In genomic region chr19:10040866-10041387, GRCm38 (mm10) we compare ENCODE assay signal across 8 mouse cellular contexts. TPM values are rescaled to one million over a fixed set of nuclear protein-coding genes. Genes with fewer than 3 reads are reported as not detected.
A peak's percentile ranks its signal among the peaks of the same experiment; 100 is the strongest.
DNase-seq lines count a peak whose midpoint lies in the region; ATAC-seq and TF ChIP-seq lines count a peak whose summit lies in the region.

No protein-coding gene starts in this region.

- H3K27ac ChIP-seq in heart, adult 2 months = peak overlapping the region; percentile 90
- no peak overlapping the region for H3K27ac ChIP-seq in ES-E14 (ENCODE audit: insufficient read depth, low read depth, low read length, poor library complexity, severe bottlenecking)
- H3K27ac ChIP-seq in liver, embryonic 11.5 days (ENCODE audit: low read depth, low read length) = no peak overlapping the region

- H3K9ac ChIP-seq in heart, adult 2 months (ENCODE audit: low read depth, low read length) = peak overlapping the region; percentile 41
- H3K9ac ChIP-seq in ES-E14 (ENCODE audit: insufficient read depth, low read depth, low read length, poor library complexity, severe bottlenecking) = peak overlapping the region; percentile 33; the same call in 1 of the 2 replicates
- peak overlapping the region; percentile 67 for H3K9ac ChIP-seq in liver, embryonic 11.5 days (ENCODE audit: low read depth, low read length)

- in situ Hi-C loops in ES-E14 (cut with MboI; ENCODE audit: low sequenced_read_pairs in 2 of 2, unreplicated experiment in 2 of 2) = no loop called here

- TF ChIP-seq EP300 in heart, adult 2 months (IDR thresholded peaks at IDR 0.05; ENCODE audit: insufficient read depth, low read depth, low read length) = no peak

- no peaks in the 10 kb centered on the region for H3K27me3 ChIP-seq in heart, adult 2 months (ENCODE audit: control insufficient read depth, insufficient read depth, low read length)
- H3K27me3 ChIP-seq in erythroblast, embryonic 14.5 days (ENCODE audit: control insufficient read depth) = no peaks in the 10 kb centered on the region
- no peaks in the 10 kb centered on the region; the same call in 1 of the 2 replicates for H3K27me3 ChIP-seq in liver, embryonic 11.5 days (replicated peaks; ENCODE audit: control insufficient read depth, insufficient read depth, low read length)

- no peaks in the 10 kb centered on the region for H3K9me3 ChIP-seq in ES-E14 (ENCODE audit: control insufficient read depth, insufficient read depth, low read depth, low read length)
- no peaks in the 10 kb centered on the region for H3K9me3 ChIP-seq in erythroblast, embryonic 14.5 days (ENCODE audit: control insufficient read depth, low read length)
- H3K9me3 ChIP-seq in liver, embryonic 11.5 days (ENCODE audit: control insufficient read depth, low read length) = no peaks in the 10 kb centered on the region

- 19% methylated on average over 20 of the region's 20 CpGs for WGBS in heart, adult 2 months
- 9% methylated on average over 18 of the region's 20 CpGs for WGBS in liver, embryonic 11.5 days

- H3K4me1 ChIP-seq in heart, adult 2 months (ENCODE audit: control insufficient read depth, insufficient read depth, low read length) = peaks cover 17% of the 10 kb centered on the region
- no peaks in the 10 kb centered on the region; a peak in 1 of 4 replicates for H3K4me1 ChIP-seq in ES-E14 (ENCODE audit: control insufficient read depth in 2 of 2, insufficient read depth in 2 of 2, low read length in 2 of 2, poor library complexity in 1 of 2)
- H3K4me1 ChIP-seq in erythroblast, embryonic 14.5 days (ENCODE audit: control insufficient read depth) = peaks cover 80% of the 10 kb centered on the region
- peaks cover 24% of the 10 kb centered on the region for H3K4me1 ChIP-seq in liver, embryonic 11.5 days (replicated peaks; ENCODE audit: control insufficient read depth, insufficient read depth, low read length)

- H3K79me2 ChIP-seq in heart, adult 2 months (replicated peaks; ENCODE audit: control insufficient read depth, insufficient read depth, low read length) = no peaks in the 10 kb centered on the region

- no peak for TF ChIP-seq CTCF in heart, adult 2 months (IDR thresholded peaks at IDR 0.05)

- H3K36me3 ChIP-seq in heart, adult 2 months (ENCODE audit: control insufficient read depth, insufficient read depth, low read length) = no peaks in the 10 kb centered on the region
- H3K36me3 ChIP-seq in ES-E14 (ENCODE audit: control insufficient read depth, insufficient read depth, low read length, poor library complexity, severe bottlenecking) = no peaks in the 10 kb centered on the region
- H3K36me3 ChIP-seq in erythroblast, embryonic 14.5 days (ENCODE audit: control insufficient read depth) = peaks cover 91% of the 10 kb centered on the region
- no peaks in the 10 kb centered on the region for H3K36me3 ChIP-seq in liver, embryonic 11.5 days (ENCODE audit: control insufficient read depth, insufficient read depth, low read length)

- peak overlapping the region; percentile 99 for H3K4me2 ChIP-seq in liver, embryonic 11.5 days

- no peak for DNase-seq in heart, adult 2 months
- DNase-seq in heart, postnatal 25 days (ENCODE audit: low spot score) = no peak
- DNase-seq in ES-E14 (ENCODE audit: low read depth, low spot score) = no peak
- no peak for DNase-seq in liver, embryonic 11.5 days (ENCODE audit: low spot score)
- DNase-seq in adrenal gland, postnatal 14 days = no peak
- DNase-seq in right cerebral cortex, postnatal 25 days = no peak
- no peak for DNase-seq in frontal cortex, postnatal 14 days (ENCODE audit: low spot score in 2 of 2)

- peak overlapping the region; percentile 68 for H3K4me3 ChIP-seq in heart, adult 2 months
- H3K4me3 ChIP-seq in ES-E14 (ENCODE audit: insufficient read depth in 1 of 2, low read depth in 1 of 2, low read length in 2 of 2, poor library complexity in 1 of 2, severe bottlenecking in 1 of 2) = peak overlapping the region; percentile 56 to 68; a peak in 3 of 4 replicates
- H3K4me3 ChIP-seq in erythroblast, embryonic 14.5 days (replicated peaks) = peak overlapping the region; percentile 75
- peak overlapping the region; percentile 66 for H3K4me3 ChIP-seq in liver, embryonic 11.5 days (ENCODE audit: low read depth, low read length)

- no peak for ATAC-seq in liver, embryonic 11.5 days (replicated peaks; ENCODE audit: low FRiP score)

- no peak for TF ChIP-seq POLR2A in heart, adult 2 months (IDR thresholded peaks at IDR 0.05; ENCODE audit: insufficient read depth, low read depth, low read length)

- intact Hi-C loops in heart, adult 2 months (cut with DNase I) = loop anchor here (5.0 kb wide), 1 partner anchor 61 kb away; the partner anchor contains the start of gene Fads2
- intact Hi-C loops in heart, postnatal 25 days (cut with DNase I) = no loop called here

TF ChIP-seq in ES-E14, 5 proteins besides CTCF, POLR2A, EP300 and RAD21:
- TF ChIP-seq HCFC1 (IDR thresholded peaks at IDR 0.05; ENCODE audit: borderline replicate concordance, insufficient read depth, low read length) = no peak
- TF ChIP-seq CHD2 (IDR thresholded peaks at IDR 0.05; ENCODE audit: low read depth, low read length) = no peak
- TF ChIP-seq MAFK (IDR thresholded peaks at IDR 0.05; ENCODE audit: insufficient read depth, low read depth, low read length) = no peak
- no peak for TF ChIP-seq ZNF384 (IDR thresholded peaks at IDR 0.05; ENCODE audit: low read depth, low read length)
- TF ChIP-seq ZC3H11A (IDR thresholded peaks at IDR 0.05; ENCODE audit: borderline replicate concordance, low read depth, low read length) = no peak

RNA-seq across cellular contexts. Expression of gene Fads3, which starts 0.4 kb away (rescaled TPM):
- 10 to 100 TPM; 29.7 to 33.7 TPM for total RNA-seq in heart, adult 2 months (2021)
- 104 and 135 TPM in 2 replicates for polyA plus RNA-seq in heart, adult 2 months (2012; rRNA removed)
- 10 to 100 TPM; 35.9 to 36.0 TPM for total RNA-seq in heart, postnatal 25 days (2021)
- 4.0 and 7.2 TPM in 2 replicates for total RNA-seq in ES-E14 (2012; rRNA removed)
- polyA plus RNA-seq in erythroblast, embryonic 14.5 days (2012) = 11.1 and 13.7 TPM in 2 replicates
- 7.2 and 7.3 TPM in 2 replicates for polyA plus RNA-seq in liver, embryonic 11.5 days (2014; fragmentation: Nextera tagmentation; extraction: Ambion mirVana)
- total RNA-seq in adrenal gland, postnatal 14 days (2021) = 11.3 and 14.0 TPM in 2 replicates

RNA-seq across cellular contexts. Expression of gene Rab3il1, which starts 39.5 kb away (rescaled TPM):
- total RNA-seq in heart, adult 2 months (2021) = 1 to 10 TPM; 5.9 to 6.5 TPM
- 11.1 and 14.2 TPM in 2 replicates for polyA plus RNA-seq in heart, adult 2 months (2012; rRNA removed)
- total RNA-seq in heart, postnatal 25 days (2021) = 1 to 10 TPM; 8.9 to 9.3 TPM
- total RNA-seq in ES-E14 (2012; rRNA removed) = 3.8 and 4.0 TPM in 2 replicates
- 90.0 and 90.9 TPM in 2 replicates for polyA plus RNA-seq in erythroblast, embryonic 14.5 days (2012)
- 133 and 137 TPM in 2 replicates for polyA plus RNA-seq in liver, embryonic 11.5 days (2014; fragmentation: Nextera tagmentation; extraction: Ambion mirVana)
- 9.7 and 10.1 TPM in 2 replicates for total RNA-seq in adrenal gland, postnatal 14 days (2021)

RNA-seq across cellular contexts. Expression of gene Best1, which starts 39.5 kb away (rescaled TPM):
- under 1 TPM; 0.10 to 0.11 TPM for total RNA-seq in heart, adult 2 months (2021)
- polyA plus RNA-seq in heart, adult 2 months (2012; rRNA removed) = 0.45 and 0.47 TPM in 2 replicates
- total RNA-seq in heart, postnatal 25 days (2021) = under 1 TPM in 1 of 2 experiments, not detected in 1; 0.10 TPM
- 0.62 and 0.95 TPM in 2 replicates for total RNA-seq in ES-E14 (2012; rRNA removed)
- not detected in 2 replicates for polyA plus RNA-seq in erythroblast, embryonic 14.5 days (2012)
- polyA plus RNA-seq in liver, embryonic 11.5 days (2014; fragmentation: Nextera tagmentation; extraction: Ambion mirVana) = 0.31 and 0.59 TPM in 2 replicates
- 0.19 TPM in 1 of 2 replicates, not detected in the other for total RNA-seq in adrenal gland, postnatal 14 days (2021)
